Mouse (Mus musculus) hematopoietic multipotent progenitor cell, adult 10-12 weeks (in vitro differentiated cells): ENCODE results near the gene C1qbp. TPM values are rescaled to one million over a fixed set of nuclear protein-coding genes. Genes with fewer than 3 reads are reported as not detected.

ENCODE experiments used
- polyA plus RNA-seq: library from polyadenylated mRNA; stranded (reverse); fragments of >175 nt; gene quantifications from 2 replicates; pipeline ENCODE4 v1.2.3, GENCODE M21; 2012; ENCODE audit warnings: low replicate concordance

Gene C1qbp
- 97.3 and 201 TPM in 2 replicates for polyA plus RNA-seq

GRCm38 (mm10) chr11:70982557-70983228 is at the start of gene C1qbp:
Gene C1qbp, minus strand, starts transcription at chr11:70983026.

DNA sequence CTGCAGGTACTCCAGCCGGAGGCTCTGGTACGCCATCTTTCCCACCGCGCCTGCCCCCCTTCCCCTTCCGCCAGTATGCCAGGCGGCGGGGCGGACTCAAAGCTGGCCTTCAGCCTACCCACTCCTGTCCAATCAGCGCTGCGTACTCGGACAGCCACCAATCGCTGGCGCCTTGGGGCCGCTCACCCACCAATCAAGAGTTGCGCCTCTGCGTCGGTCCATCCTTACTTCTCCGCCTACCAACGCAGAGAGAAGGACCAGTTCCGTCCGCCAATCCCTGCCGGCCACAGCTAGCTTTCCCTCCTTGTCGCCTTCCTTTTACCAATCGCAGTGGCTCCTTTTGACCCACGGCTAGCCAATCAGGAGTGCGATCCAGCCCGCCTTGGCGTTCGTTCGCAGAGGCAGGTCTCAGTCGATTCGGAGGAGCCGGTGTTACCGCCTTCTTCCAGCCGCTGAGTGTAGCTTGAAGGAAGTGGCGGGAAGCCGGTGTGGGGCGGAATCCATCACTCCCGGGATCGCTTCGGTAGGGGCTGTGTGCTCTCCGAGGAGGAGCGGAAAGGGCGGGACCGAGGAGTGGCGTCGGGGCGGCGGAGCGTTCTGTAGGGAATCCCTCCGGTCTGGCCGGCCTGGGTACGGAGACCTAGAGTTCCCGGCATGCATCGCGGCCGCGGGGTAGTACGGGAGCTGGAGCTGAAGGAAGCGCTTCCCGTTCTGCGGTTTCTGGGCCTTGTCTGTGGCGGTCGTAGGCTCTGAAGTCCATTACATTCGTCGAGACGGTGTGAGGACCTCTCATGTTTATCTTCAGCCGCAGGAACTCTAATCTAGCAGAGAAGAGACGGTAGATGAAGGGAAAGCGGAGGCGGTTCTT is 36.6 kb upstream of the C1qbp start, which contains the start of the genes Mis12 and Derl2:
Gene Mis12 (plus strand): TSS at position 411 of the 868 bp plus-strand sequence.
Gene Derl2 (minus strand): TSS at position 641 of the 868 bp plus-strand sequence.

DNA sequence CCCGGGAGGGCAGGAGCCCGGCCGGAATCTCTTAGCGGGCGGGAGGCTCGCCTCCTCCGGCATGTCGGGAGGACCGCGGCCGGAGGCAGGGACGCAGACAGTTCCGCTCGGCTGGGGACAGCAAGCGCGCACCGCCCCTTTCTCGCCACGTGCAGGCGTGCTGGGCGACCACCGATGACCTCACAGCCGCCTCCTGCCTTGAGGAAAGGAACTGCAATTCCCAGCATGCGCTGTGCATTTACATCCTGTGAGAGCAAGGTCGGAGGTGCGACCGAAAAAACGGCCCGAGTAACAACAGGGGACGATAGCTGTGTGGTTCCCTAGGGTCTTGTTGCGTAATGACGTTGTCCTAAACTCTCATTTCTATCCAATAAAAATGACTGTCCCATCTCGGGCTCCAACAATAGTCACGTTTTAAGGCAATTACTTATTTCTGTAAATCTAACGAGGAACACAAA is 21.5 kb upstream of the C1qbp start, which contains the start of gene Dhx33:
Gene Dhx33 (minus strand): TSS at position 122 of the 458 bp plus-strand sequence.

GRCm38 (mm10) chr11:70969821-70970559 is 12.8 kb downstream of the C1qbp start, which contains the start of the genes Nup88 and Rpain:
Gene Nup88, minus strand, starts transcription at chr11:70969973.
Gene Rpain, plus strand, starts transcription at chr11:70970213.

Other genes starting within 250 kb of the C1qbp start
- gene Zfp3, start 218.8 kb downstream of the C1qbp start, polyA plus RNA-seq: 3.1 and 3.2 TPM in 2 replicates
- gene Scimp, start 170.4 kb downstream of the C1qbp start, polyA plus RNA-seq: 4.7 and 5.1 TPM in 2 replicates
- gene Rabep1, start 138.2 kb downstream of the C1qbp start, polyA plus RNA-seq: 15.9 and 45.8 TPM in 2 replicates
- gene Nup88, start 13.1 kb downstream of the C1qbp start, polyA plus RNA-seq: 38.9 and 44.3 TPM in 2 replicates
- 3.2 and 15.4 TPM in 2 replicates for gene Rpain, start 12.8 kb downstream of the C1qbp start, polyA plus RNA-seq
- 6.2 and 10.4 TPM in 2 replicates for gene Dhx33, start 21.4 kb upstream of the C1qbp start, polyA plus RNA-seq
- 1.6 and 4.0 TPM in 2 replicates for gene Mis12, start 36.6 kb upstream of the C1qbp start, polyA plus RNA-seq
- 18.2 and 50.7 TPM in 2 replicates for gene Derl2, start 36.8 kb upstream of the C1qbp start, polyA plus RNA-seq
- 0.33 and 1.2 TPM in 2 replicates for gene 6330403K07Rik, start 50.5 kb upstream of the C1qbp start, polyA plus RNA-seq
- gene Nlrp1a, start 161.7 kb upstream of the C1qbp start, polyA plus RNA-seq: not detected in 2 replicates
- 0.26 and 0.54 TPM in 2 replicates for gene Nlrp1b, start 247.7 kb upstream of the C1qbp start, polyA plus RNA-seq